Mouse (Mus musculus): ENCODE data around the gene Il17c. TPM values are rescaled to one million over a fixed set of nuclear protein-coding genes. Genes with fewer than 3 reads are reported as not detected.

Il17c gene
- polyA plus RNA-seq, 1 experiment from 2014 or later = not detected

GRCm38 (mm10) chr8:122469965-122470364 lies 48.1 kb downstream of the Il17c start:
- no peak overlapping the region for H3K27ac ChIP-seq (ENCODE audit: low read length)
- peaks cover 12% of the 10 kb centered on the region for H3K36me3 ChIP-seq (ENCODE audit: control insufficient read depth, insufficient read depth, low read length)
- no peak overlapping the region for H3K4me3 ChIP-seq (replicated peaks; ENCODE audit: low read length)
- WGBS = 85% methylated on average over 10 of the region's 10 CpGs
- H3K9me3 ChIP-seq (replicated peaks; ENCODE audit: control insufficient read depth, low read length) = no peaks in the 10 kb centered on the region
- H3K4me2 ChIP-seq (ENCODE audit: low read depth, low read length) = no peak overlapping the region
- no peak overlapping the region for H3K9ac ChIP-seq (ENCODE audit: low read length)
- peaks cover 12% of the 10 kb centered on the region for H3K4me1 ChIP-seq (ENCODE audit: control insufficient read depth, insufficient read depth, low read length)
- no peaks in the 10 kb centered on the region for H3K27me3 ChIP-seq (ENCODE audit: control insufficient read depth, insufficient read depth, low read length)
- ATAC-seq (ENCODE audit: insufficient read depth, low FRiP score) = no peak

GRCm38 (mm10) chr8:122470691-122471090 lies 48.9 kb downstream of the Il17c start:
- Histone ChIP-seq H3K36me3 (ENCODE audit: control insufficient read depth, insufficient read depth, low read length) (peaks cover 12% of the 10 kb centered on the region), H3K27me3 (ENCODE audit: control insufficient read depth, insufficient read depth, low read length) (no peaks in the 10 kb centered on the region), H3K9me3 (replicated peaks; ENCODE audit: control insufficient read depth, low read length) (no peaks in the 10 kb centered on the region), H3K27ac (ENCODE audit: low read length) (no peak overlapping the region), H3K9ac (ENCODE audit: low read length) (peak overlapping the region; percentile 21; the same call in 1 of the 2 replicates), H3K4me2 (ENCODE audit: low read depth, low read length) (no peak overlapping the region), H3K4me3 (replicated peaks; ENCODE audit: low read length) (no peak overlapping the region), H3K4me1 (ENCODE audit: control insufficient read depth, insufficient read depth, low read length) (peaks cover 15% of the 10 kb centered on the region)
- 83% methylated on average over 5 of the region's 5 CpGs for WGBS
- no peak for ATAC-seq (ENCODE audit: insufficient read depth, low FRiP score)

Small RNAs within 50 kb of the gene (microRNA-seq; reads per million reads assigned to microRNA genes)
- not detected for gene Gm24366

Other genes with a start within 250 kb of the Il17c start
- gene Zfpm1, start 139.9 kb upstream of the Il17c start, polyA plus RNA-seq (2015; fragmentation: Nextera tagmentation; extraction: Ambion mirVana) = 2.0 and 2.1 TPM in 2 replicates
- gene Trhr2, start 61.3 kb upstream of the Il17c start, polyA plus RNA-seq (2015; fragmentation: Nextera tagmentation; extraction: Ambion mirVana) = not detected in 2 replicates
- gene Zc3h18, start 45.4 kb upstream of the Il17c start, polyA plus RNA-seq (2015; fragmentation: Nextera tagmentation; extraction: Ambion mirVana) = 28.1 and 32.4 TPM in 2 replicates
- 241 and 270 TPM in 2 replicates for gene Cyba, start 10.9 kb downstream of the Il17c start, polyA plus RNA-seq (2015; fragmentation: Nextera tagmentation; extraction: Ambion mirVana)
- gene Mvd, start 21.4 kb downstream of the Il17c start, polyA plus RNA-seq (2015; fragmentation: Nextera tagmentation; extraction: Ambion mirVana) = 40.3 and 40.7 TPM in 2 replicates
- 0.59 and 1.2 TPM in 2 replicates for gene Snai3, start 38.7 kb downstream of the Il17c start, polyA plus RNA-seq (2015; fragmentation: Nextera tagmentation; extraction: Ambion mirVana)
- 31.3 and 36.4 TPM in 2 replicates for gene Rnf166, start 54.0 kb downstream of the Il17c start, polyA plus RNA-seq (2015; fragmentation: Nextera tagmentation; extraction: Ambion mirVana)
- gene Ctu2, start 54.1 kb downstream of the Il17c start, polyA plus RNA-seq (2015; fragmentation: Nextera tagmentation; extraction: Ambion mirVana) = 39.8 TPM in 2 replicates
- gene Piezo1, start 129.3 kb downstream of the Il17c start, polyA plus RNA-seq (2015; fragmentation: Nextera tagmentation; extraction: Ambion mirVana) = 13.5 and 18.9 TPM in 2 replicates
- 28.4 and 28.5 TPM in 2 replicates for gene Cdt1, start 146.0 kb downstream of the Il17c start, polyA plus RNA-seq (2015; fragmentation: Nextera tagmentation; extraction: Ambion mirVana)
- gene Aprt, start 154.9 kb downstream of the Il17c start, polyA plus RNA-seq (2015; fragmentation: Nextera tagmentation; extraction: Ambion mirVana) = 335 and 345 TPM in 2 replicates
- gene Galns, start 189.4 kb downstream of the Il17c start, polyA plus RNA-seq (2015; fragmentation: Nextera tagmentation; extraction: Ambion mirVana) = 14.7 and 14.8 TPM in 2 replicates
- 41.4 and 50.6 TPM in 2 replicates for gene Trappc2l, start 189.6 kb downstream of the Il17c start, polyA plus RNA-seq (2015; fragmentation: Nextera tagmentation; extraction: Ambion mirVana)
- not detected in 2 replicates for gene Pabpn1l, start 200.7 kb downstream of the Il17c start, polyA plus RNA-seq (2015; fragmentation: Nextera tagmentation; extraction: Ambion mirVana)

Data from stomach, embryonic 16.5 days (tissue).